8 mouse cellular contexts compared by ENCODE assay signal in the genomic region with DNA sequence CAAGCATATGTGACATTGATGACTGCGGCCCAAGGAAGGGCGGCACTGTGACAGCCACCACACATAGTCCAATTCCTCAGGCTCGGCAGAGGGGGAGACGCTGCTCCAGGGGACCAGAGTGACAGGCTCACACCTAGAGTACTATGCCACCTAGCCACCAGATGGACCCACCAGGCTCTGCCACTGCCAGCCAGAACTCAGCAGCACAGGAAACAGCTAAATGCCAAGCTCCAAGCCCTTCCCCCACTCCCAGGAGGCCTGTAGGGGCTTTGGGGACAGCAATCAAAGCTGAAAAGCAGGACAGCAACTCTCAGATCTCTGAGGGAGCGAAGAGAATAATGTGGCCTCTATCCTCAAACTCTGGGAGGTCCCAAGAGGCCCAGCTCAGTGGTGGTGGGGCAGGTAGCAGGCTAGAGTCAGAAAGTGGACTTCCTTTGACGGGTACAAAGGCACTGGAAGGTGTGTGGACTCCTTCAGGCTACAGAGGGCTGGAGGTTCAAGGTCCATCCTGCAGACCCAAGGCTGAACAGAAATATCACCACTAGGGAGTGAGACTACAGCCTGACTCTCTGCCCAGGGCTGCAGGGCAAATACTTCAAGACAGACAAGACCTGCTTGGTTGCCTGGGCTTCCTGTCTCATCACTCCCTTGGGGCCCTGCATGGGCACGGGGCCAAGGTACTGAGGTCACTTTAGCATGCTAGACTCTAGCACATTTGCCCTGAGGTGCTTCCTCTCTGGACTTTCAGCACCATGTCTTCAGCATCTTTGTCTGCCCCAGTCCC. TPM values are rescaled to one million over a fixed set of nuclear protein-coding genes. Genes with fewer than 3 reads are reported as not detected.
DNase-seq lines count a peak whose midpoint lies in the region; ATAC-seq lines count a peak whose summit lies in the region.
"Had no signal": no experiment of that assay in that cellular context is flagged by ENCODE, and none has a peak within 500 bp of the region (broad histone marks: within the 10 kb centered on the region; RNA-seq: fewer than 3 reads in every experiment).

No protein-coding gene starts in this region.

- H3K9me3 ChIP-seq in embryonic facial prominence, embryonic 11.5 days (replicated peaks; ENCODE audit: control insufficient read depth, low read length) = no peaks in the 10 kb centered on the region

- H3K4me2 ChIP-seq in embryonic facial prominence, embryonic 11.5 days (ENCODE audit: low read depth, low read length) = no peak overlapping the region

- H3K27ac ChIP-seq in embryonic facial prominence, embryonic 11.5 days (replicated peaks; ENCODE audit: low read depth, low read length) = no peak overlapping the region
- H3K27ac ChIP-seq: liver, embryonic 14.5 days had no signal

- H3K4me3 ChIP-seq in embryonic facial prominence, embryonic 11.5 days (ENCODE audit: low read depth, low read length) = no peak overlapping the region

- H3K4me1 ChIP-seq in embryonic facial prominence, embryonic 11.5 days (ENCODE audit: control insufficient read depth, insufficient read depth, low read length) = no peaks in the 10 kb centered on the region

- no peaks in the 10 kb centered on the region for H3K27me3 ChIP-seq in embryonic facial prominence, embryonic 11.5 days (ENCODE audit: control insufficient read depth, insufficient read depth, low read length)

- intact Hi-C loops in heart, postnatal 14 days (cut with DNase I) = no loop called here

- DNase-seq in right cerebral cortex, postnatal 10 days (ENCODE audit: low spot score in 2 of 2) = peak; percentile 74 to 75
- DNase-seq in right cerebral cortex, adult 2 months (ENCODE audit: low spot score in 2 of 2) = no peak
- DNase-seq in adrenal gland, postnatal 14 days = peak; percentile 91
- DNase-seq in embryonic facial prominence, embryonic 11.5 days (ENCODE audit: low spot score) = no peak
- peak; percentile 55 to 69 for DNase-seq in heart, postnatal 14 days
- peak; percentile 91 to 95 for DNase-seq in kidney, postnatal 25 days
- peak; percentile 63 for DNase-seq in spleen, adult 12 weeks (ENCODE audit: low spot score)

- ATAC-seq in embryonic facial prominence, embryonic 11.5 days (replicated peaks; ENCODE audit: insufficient number of reproducible peaks, low FRiP score, low TSS enrichment, low read depth) = no peak

- 49% methylated on average over 7 of the region's 7 CpGs for WGBS in embryonic facial prominence, embryonic 11.5 days

- 0 out of 2 replicates have a peak overlapping the region, but pooled peaks have one; percentile 4 for H3K9ac ChIP-seq in embryonic facial prominence, embryonic 11.5 days (replicated peaks; ENCODE audit: low read length)
- H3K9ac ChIP-seq: liver, embryonic 14.5 days had no signal

- no peaks in the 10 kb centered on the region for H3K36me3 ChIP-seq in embryonic facial prominence, embryonic 11.5 days (replicated peaks; ENCODE audit: control insufficient read depth, insufficient read depth, low read depth, low read length)

RNA-seq across cellular contexts. Expression of a gene that starts 37.6 kb away (rescaled TPM):
- 21.7 and 31.8 TPM in 2 replicates for total RNA-seq in adrenal gland, postnatal 14 days (2021)
- 4.7 and 5.6 TPM in 2 replicates for polyA plus RNA-seq in embryonic facial prominence, embryonic 11.5 days (2014; fragmentation: Nextera tagmentation; extraction: Ambion mirVana)
- total RNA-seq in heart, postnatal 14 days (2021) = 1 to 10 TPM; 3.9 to 5.7 TPM

Comparison
In these comparisons a context has a peak if more than half of its experiments do, and no peak if none do; other contexts are left out.
1. DNase-seq: peak in right cerebral cortex, postnatal 10 days (2 of 2), adrenal gland, postnatal 14 days (single experiment), heart, postnatal 14 days (2 of 2), kidney, postnatal 25 days (2 of 2) and spleen, adult 12 weeks (single experiment); none in right cerebral cortex, adult 2 months (0 of 2) and embryonic facial prominence, embryonic 11.5 days (single experiment).